Mouse (Mus musculus) liver, embryonic 13.5 days (tissue): Measurements from ENCODE around the gene Pdgfra. TPM values are rescaled to one million over a fixed set of nuclear protein-coding genes. Genes with fewer than 3 reads are reported as not detected.

Source experiments
- ATAC-seq: fragments of 200-750 bp; cut with Nextera tagmentation; 2 replicates; pipeline ENCODE4 v1.8.0; 2017; ENCODE audit warnings: low read depth, mild to moderate bottlenecking, moderate number of reproducible peaks, moderate library complexity
- DNase-seq: peaks from one replicate; pipeline ENCODE4 v3.0.0; 2022
- H3K27ac ChIP-seq: fragments of 300-500 bp; sonication (generic); 2 replicates; pipeline ENCODE4 v1.5.1; 2015; ENCODE audit warnings: moderate library complexity, mild to moderate bottlenecking, inconsistent platforms
- H3K27me3 ChIP-seq: fragments of 300-500 bp; sonication (generic); 2 replicates; pipeline ENCODE4 v1.6.1; 2015; ENCODE audit warnings: mild to moderate bottlenecking, inconsistent platforms
- H3K36me3 ChIP-seq: fragments of 300-500 bp; sonication (generic); 2 replicates; pipeline ENCODE4 v1.6.1; 2015; ENCODE audit warnings: mild to moderate bottlenecking, inconsistent platforms
- H3K4me1 ChIP-seq: fragments of 300-500 bp; sonication (generic); replicated peaks from 2 replicates; pipeline ENCODE4 v1.6.1; 2015; ENCODE audit warnings: inconsistent platforms
- H3K4me2 ChIP-seq: fragments of 300-500 bp; sonication (generic); 2 replicates; pipeline ENCODE4 v1.6.1; 2015; ENCODE audit warnings: inconsistent platforms, mild to moderate bottlenecking, moderate library complexity
- H3K4me3 ChIP-seq: fragments of 300-500 bp; sonication (generic); replicated peaks from 2 replicates; pipeline ENCODE4 v1.5.1; 2015; ENCODE audit warnings: mild to moderate bottlenecking, inconsistent platforms
- H3K9ac ChIP-seq: fragments of 300-500 bp; sonication (generic); 2 replicates; pipeline ENCODE4 v1.6.1; 2015; ENCODE audit warnings: mild to moderate bottlenecking, inconsistent platforms
- H3K9me3 ChIP-seq: fragments of 300-500 bp; sonication (generic); replicated peaks from 2 replicates; pipeline ENCODE4 v1.6.1; 2016; ENCODE audit warnings: inconsistent platforms
- WGBS: fragments of 180-500 bp; shearing (Covaris S2); methylation state at CpG from one replicate; pipeline ENCODE4 v1.1.7; 2015; ENCODE audit not compliant: insufficient replicate concordance; 5-methylcytosine and 5-hydroxymethylcytosine counted together
- polyA plus RNA-seq: library from polyadenylated mRNA; unstranded; fragments of >200 nt; fragmentation: Nextera tagmentation; extraction: Ambion mirVana; gene quantifications from 2 replicates; pipeline ENCODE4 v1.2.1, GENCODE M21; 2015

The Pdgfra gene
- polyA plus RNA-seq, 1 experiment from 2014 or later = 2.6 TPM

- Histone ChIP-seq H3K27me3 (no peaks in the 10 kb centered on the region), H3K9me3 (no peaks in the 10 kb centered on the region), H3K9ac (no peak overlapping the region), H3K4me3 (no peak overlapping the region), H3K27ac (no peak overlapping the region), H3K36me3 (no peaks in the 10 kb centered on the region), H3K4me1 (no peaks in the 10 kb centered on the region), H3K4me2 (no peak overlapping the region)
- no peak for DNase-seq
- WGBS = 74% methylated on average over 5 of the region's 5 CpGs
- ATAC-seq = no peak
Observed at GRCm38 (mm10) chr5:75184112-75184511, 32.0 kb downstream of the Pdgfra start.

GRCm38 (mm10) chr5:75184693-75185235 is 32.7 kb downstream of the Pdgfra start:
- H3K36me3 ChIP-seq = no peaks in the 10 kb centered on the region
- H3K4me1 ChIP-seq = no peaks in the 10 kb centered on the region
- WGBS = 51% methylated on average over 7 of the region's 7 CpGs
- ATAC-seq (no peak), DNase-seq (no peak)
- H3K27me3 ChIP-seq = no peaks in the 10 kb centered on the region
- H3K9ac ChIP-seq = no peak overlapping the region
- no peak overlapping the region for H3K27ac ChIP-seq
- no peak overlapping the region for H3K4me2 ChIP-seq
- no peaks in the 10 kb centered on the region for H3K9me3 ChIP-seq
- no peak overlapping the region for H3K4me3 ChIP-seq

GRCm38 (mm10) chr5:75185584-75185983 is 33.5 kb downstream of the Pdgfra start:
- H3K4me2 ChIP-seq = no peak overlapping the region
- DNase-seq = no peak
- ATAC-seq = no peak

GRCm38 (mm10) chr5:75189319-75189987 is 37.4 kb downstream of the Pdgfra start:
- Histone ChIP-seq H3K36me3 (no peaks in the 10 kb centered on the region), H3K9me3 (no peaks in the 10 kb centered on the region), H3K4me3 (no peak overlapping the region), H3K4me2 (no peak overlapping the region), H3K27ac (no peak overlapping the region), H3K4me1 (no peaks in the 10 kb centered on the region), H3K9ac (no peak overlapping the region), H3K27me3 (no peaks in the 10 kb centered on the region)
- ATAC-seq (no peak), DNase-seq (no peak)
- WGBS = 72% methylated on average over 15 of the region's 15 CpGs

More at GRCm38 (mm10) chr5:75185584-75185983, 33.5 kb downstream of the Pdgfra start:
- no peak overlapping the region for H3K4me3 ChIP-seq
- no peaks in the 10 kb centered on the region for H3K4me1 ChIP-seq
- no peaks in the 10 kb centered on the region for H3K9me3 ChIP-seq
- no peak overlapping the region for H3K27ac ChIP-seq
- no peaks in the 10 kb centered on the region for H3K27me3 ChIP-seq
- WGBS = 67% methylated on average over 7 of the region's 7 CpGs
- no peaks in the 10 kb centered on the region for H3K36me3 ChIP-seq
- no peak overlapping the region for H3K9ac ChIP-seq

- H3K27me3 ChIP-seq = no peaks in the 10 kb centered on the region
- no peaks in the 10 kb centered on the region for H3K9me3 ChIP-seq
- H3K9ac ChIP-seq = no peak overlapping the region
- no peaks in the 10 kb centered on the region for H3K4me1 ChIP-seq
- no peak for ATAC-seq
- no peak for DNase-seq
- H3K36me3 ChIP-seq = no peaks in the 10 kb centered on the region
- WGBS = 48% methylated on average over 5 of the region's 5 CpGs
- no peak overlapping the region for H3K4me3 ChIP-seq
- no peak overlapping the region for H3K27ac ChIP-seq
- H3K4me2 ChIP-seq = no peak overlapping the region
Observed at GRCm38 (mm10) chr5:75193107-75193506, 41.0 kb downstream of the Pdgfra start.

GRCm38 (mm10) chr5:75198413-75198812 is 46.3 kb downstream of the Pdgfra start:
- no peaks in the 10 kb centered on the region for H3K27me3 ChIP-seq
- no peak overlapping the region for H3K4me2 ChIP-seq
- no peak overlapping the region for H3K4me3 ChIP-seq
- H3K27ac ChIP-seq = no peak overlapping the region
- ATAC-seq (no peak), DNase-seq (no peak)
- no peak overlapping the region for H3K9ac ChIP-seq
- no peaks in the 10 kb centered on the region for H3K36me3 ChIP-seq
- WGBS = 71% methylated on average over 8 of the region's 8 CpGs
- no peaks in the 10 kb centered on the region for H3K9me3 ChIP-seq
- H3K4me1 ChIP-seq = no peaks in the 10 kb centered on the region

- 60% methylated on average over 9 of the region's 9 CpGs for WGBS
- Histone ChIP-seq H3K9ac (no peak overlapping the region), H3K9me3 (no peaks in the 10 kb centered on the region), H3K27me3 (no peaks in the 10 kb centered on the region), H3K4me1 (no peaks in the 10 kb centered on the region), H3K4me3 (no peak overlapping the region), H3K27ac (no peak overlapping the region), H3K36me3 (no peaks in the 10 kb centered on the region), H3K4me2 (no peak overlapping the region)
- ATAC-seq = no peak
- no peak for DNase-seq
Observed at GRCm38 (mm10) chr5:75199698-75200365, 47.7 kb downstream of the Pdgfra start.

GRCm38 (mm10) chr5:75200366-75200724 is 48.3 kb downstream of the Pdgfra start:
- H3K9me3 ChIP-seq = no peaks in the 10 kb centered on the region
- 78% methylated on average over 10 of the region's 10 CpGs for WGBS
- no peaks in the 10 kb centered on the region for H3K36me3 ChIP-seq
- no peak overlapping the region for H3K4me3 ChIP-seq
- no peaks in the 10 kb centered on the region for H3K27me3 ChIP-seq
- no peak overlapping the region for H3K9ac ChIP-seq
- no peak for ATAC-seq
- no peaks in the 10 kb centered on the region for H3K4me1 ChIP-seq
- no peak overlapping the region for H3K27ac ChIP-seq
- no peak for DNase-seq
- H3K4me2 ChIP-seq = no peak overlapping the region

- H3K4me1 ChIP-seq = no peaks in the 10 kb centered on the region
- no peak overlapping the region for H3K4me2 ChIP-seq
- ATAC-seq (no peak), DNase-seq (no peak)
- WGBS = 53% methylated on average over 3 of the region's 3 CpGs
- H3K36me3 ChIP-seq = no peaks in the 10 kb centered on the region
- no peak overlapping the region for H3K27ac ChIP-seq
- H3K27me3 ChIP-seq = no peaks in the 10 kb centered on the region
- no peak overlapping the region for H3K4me3 ChIP-seq
- no peak overlapping the region for H3K9ac ChIP-seq
- H3K9me3 ChIP-seq = no peaks in the 10 kb centered on the region
Observed at GRCm38 (mm10) chr5:75207905-75208304, 55.8 kb downstream of the Pdgfra start.

GRCm38 (mm10) chr5:75209966-75210365 is 57.9 kb downstream of the Pdgfra start:
- Histone ChIP-seq H3K9me3 (no peaks in the 10 kb centered on the region), H3K4me2 (no peak overlapping the region), H3K4me3 (no peak overlapping the region), H3K27me3 (no peaks in the 10 kb centered on the region), H3K9ac (no peak overlapping the region), H3K4me1 (no peaks in the 10 kb centered on the region), H3K36me3 (no peaks in the 10 kb centered on the region), H3K27ac (no peak overlapping the region)
- ATAC-seq = no peak
- no peak for DNase-seq
- WGBS = 4% methylated on average over 1 of the region's 1 CpGs

GRCm38 (mm10) chr5:75214520-75214919 is 62.4 kb downstream of the Pdgfra start:
- no peak overlapping the region for H3K4me2 ChIP-seq
- H3K4me1 ChIP-seq = no peaks in the 10 kb centered on the region
- no peaks in the 10 kb centered on the region for H3K36me3 ChIP-seq
- H3K9ac ChIP-seq = no peak overlapping the region
- H3K9me3 ChIP-seq = no peaks in the 10 kb centered on the region
- no peak for DNase-seq
- H3K27me3 ChIP-seq = no peaks in the 10 kb centered on the region
- no peak overlapping the region for H3K27ac ChIP-seq
- WGBS = 42% methylated on average over 6 of the region's 6 CpGs
- no peak for ATAC-seq
- H3K4me3 ChIP-seq = no peak overlapping the region

GRCm38 (mm10) chr5:75214929-75215328 is 62.8 kb downstream of the Pdgfra start:
- ATAC-seq (no peak), DNase-seq (no peak)
- no peaks in the 10 kb centered on the region for H3K36me3 ChIP-seq
- no peaks in the 10 kb centered on the region for H3K9me3 ChIP-seq
- H3K4me1 ChIP-seq = no peaks in the 10 kb centered on the region
- H3K4me3 ChIP-seq = no peak overlapping the region
- no peak overlapping the region for H3K27ac ChIP-seq
- H3K9ac ChIP-seq = no peak overlapping the region
- no peaks in the 10 kb centered on the region for H3K27me3 ChIP-seq
- H3K4me2 ChIP-seq = no peak overlapping the region
- 65% methylated on average over 7 of the region's 7 CpGs for WGBS
